Mouse (Mus musculus): ENCODE data around the gene Aqp1. TPM values are rescaled to one million over a fixed set of nuclear protein-coding genes. Genes with fewer than 3 reads are reported as not detected.

Aqp1 gene
- total and polyA plus RNA-seq, 3 experiments, result not detected

DNA sequence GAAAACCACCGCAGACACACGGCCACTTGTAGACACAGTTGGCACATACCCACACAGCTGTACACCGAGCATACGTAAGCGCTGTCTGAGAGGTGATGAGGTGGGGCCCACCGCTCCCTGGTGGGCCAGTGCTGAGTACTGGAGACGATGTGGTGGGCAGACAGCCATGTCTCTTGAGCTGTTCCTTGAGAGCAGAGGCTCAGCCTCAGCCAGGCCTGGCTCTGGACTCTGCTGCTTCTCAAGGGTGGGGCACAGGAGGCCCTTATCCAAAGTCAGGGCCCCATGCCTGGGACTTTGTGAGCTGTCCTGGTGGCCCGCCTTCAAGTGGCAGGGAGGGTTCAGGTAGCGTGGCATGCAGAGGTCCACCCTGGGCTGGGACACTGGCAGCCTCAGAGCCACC is 6.1 kb downstream of the Aqp1 start:
- no peak for TF ChIP-seq TCF12 (IDR thresholded peaks at IDR 0.05; ENCODE audit: low read depth, low read length)
- TF ChIP-seq MYC (IDR thresholded peaks at IDR 0.05; ENCODE audit: low read depth, low read length), result no peak
- TF ChIP-seq E2F4 (IDR thresholded peaks at IDR 0.05; ENCODE audit: insufficient replicate concordance, low read depth, low read length), result no peak
- no peak for TF ChIP-seq MAZ (IDR thresholded peaks at IDR 0.05; ENCODE audit: low read depth, low read length)
- no peak for TF ChIP-seq EP300 (IDR thresholded peaks at IDR 0.05; ENCODE audit: low read length)
- TF ChIP-seq ELF1 (IDR thresholded peaks at IDR 0.05; ENCODE audit: low read depth, low read length), result no peak
- TF ChIP-seq POLR2A (IDR thresholded peaks at IDR 0.05; ENCODE audit: low read depth, low read length), result no peak
- TF ChIP-seq BHLHE40 (IDR thresholded peaks at IDR 0.05; ENCODE audit: low read depth, low read length), result no peak
- no peak overlapping the region for H3K9ac ChIP-seq (ENCODE audit: insufficient read depth, low read depth)
- in situ Hi-C loops (cut with MboI; ENCODE audit: low pct_ligation_motif_present, low pct_unique_long_range_greater_than_20kb, low sequenced_read_pairs), result no loop called here
- DNase-seq (ENCODE audit: extremely low read depth), result no peak
- no peaks in the 10 kb centered on the region for H3K9me3 ChIP-seq (replicated peaks; ENCODE audit: low read length)
- no peak overlapping the region for H3K4me3 ChIP-seq (replicated peaks in 1 of 3; ENCODE audit: low read depth in 2 of 3, low read length in 2 of 3, poor library complexity in 1 of 3)
- H3K27ac ChIP-seq (ENCODE audit: insufficient read depth, low read depth), result no peak overlapping the region
- H3K27me3 ChIP-seq (replicated peaks), result peaks cover 97% of the 10 kb centered on the region
- H3K4me2 ChIP-seq (ENCODE audit: insufficient read depth, low read depth, poor library complexity, severe bottlenecking), result no peak overlapping the region
- no peaks in the 10 kb centered on the region for H3K79me2 ChIP-seq (replicated peaks; ENCODE audit: control insufficient read depth, extremely low read depth, insufficient read depth, poor library complexity, severe bottlenecking)
- dilution Hi-C loops (cut with MboI; ENCODE audit: extremely low pct_ligation_motif_present, extremely low pct_unique_long_range_greater_than_20kb, low sequenced_read_pairs), result no loop called here
- no peaks in the 10 kb centered on the region for H3K4me1 ChIP-seq (ENCODE audit: control insufficient read depth in 1 of 2, insufficient read depth in 2 of 2)
- no peaks in the 10 kb centered on the region for H3K36me3 ChIP-seq (replicated peaks in 1 of 2; ENCODE audit: control insufficient read depth in 1 of 2, insufficient read depth in 1 of 2, low read length in 1 of 2)

DNA sequence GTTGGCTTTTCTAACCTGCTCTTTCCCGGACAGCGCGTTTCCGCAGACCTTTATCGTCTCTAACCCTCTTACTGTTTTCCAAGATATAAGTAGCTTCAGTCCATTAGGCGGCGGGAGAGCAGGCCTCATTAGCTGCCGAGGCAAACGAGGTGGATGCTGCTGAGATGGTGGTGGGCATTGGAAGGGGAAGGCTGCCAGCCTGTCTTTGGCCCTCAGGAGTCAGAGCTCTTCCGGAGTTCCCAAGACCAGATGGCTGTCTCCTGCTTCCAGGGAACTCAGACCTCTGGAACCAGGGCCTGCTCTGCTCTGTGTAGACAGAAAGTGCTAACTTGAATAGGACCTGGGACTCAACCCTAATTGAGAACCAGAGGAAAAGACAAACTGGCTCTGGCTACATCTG is 7.2 kb downstream of the Aqp1 start:
- Histone ChIP-seq H3K79me2 (replicated peaks; ENCODE audit: control insufficient read depth, extremely low read depth, insufficient read depth, poor library complexity, severe bottlenecking) (no peaks in the 10 kb centered on the region), H3K4me2 (ENCODE audit: insufficient read depth, low read depth, poor library complexity, severe bottlenecking) (no peak overlapping the region), H3K4me1 (ENCODE audit: control insufficient read depth in 1 of 2, insufficient read depth in 2 of 2) (no peaks in the 10 kb centered on the region), H3K4me3 (replicated peaks in 1 of 3; ENCODE audit: low read depth in 2 of 3, low read length in 2 of 3, poor library complexity in 1 of 3) (no peak overlapping the region), H3K27me3 (replicated peaks) (peaks cover 97% of the 10 kb centered on the region), H3K9ac (ENCODE audit: insufficient read depth, low read depth) (no peak overlapping the region), H3K27ac (ENCODE audit: insufficient read depth, low read depth) (no peak overlapping the region), H3K36me3 (replicated peaks in 1 of 2; ENCODE audit: control insufficient read depth in 1 of 2, insufficient read depth in 1 of 2, low read length in 1 of 2) (no peaks in the 10 kb centered on the region), H3K9me3 (replicated peaks; ENCODE audit: low read length) (no peaks in the 10 kb centered on the region)
- in situ Hi-C loops (cut with MboI; ENCODE audit: low pct_ligation_motif_present, low pct_unique_long_range_greater_than_20kb, low sequenced_read_pairs), result no loop called here
- no peak for DNase-seq (ENCODE audit: extremely low read depth)
- dilution Hi-C loops (cut with MboI; ENCODE audit: extremely low pct_ligation_motif_present, extremely low pct_unique_long_range_greater_than_20kb, low sequenced_read_pairs), result no loop called here
- TF ChIP-seq CHD2 (IDR thresholded peaks at IDR 0.05; ENCODE audit: low read length) (no peak), ETS1 (conservative IDR thresholded peaks at IDR 0.05; ENCODE audit: low read depth, low read length) (no peak), MEF2A (IDR thresholded peaks at IDR 0.05; ENCODE audit: borderline replicate concordance, low read depth, low read length) (no peak), MXI1 (IDR thresholded peaks at IDR 0.05; ENCODE audit: low read depth, low read length) (no peak), BHLHE40 (IDR thresholded peaks at IDR 0.05; ENCODE audit: low read depth, low read length) (no peak), MAFK (IDR thresholded peaks at IDR 0.05; ENCODE audit: insufficient replicate concordance, low read length) (no peak), SMC3 (IDR thresholded peaks at IDR 0.05; ENCODE audit: low read depth, low read length) (no peak), SIN3A (IDR thresholded peaks at IDR 0.05; ENCODE audit: low read length) (no peak), MYC (IDR thresholded peaks at IDR 0.05; ENCODE audit: low read depth, low read length) (no peak), JUN (IDR thresholded peaks at IDR 0.05; ENCODE audit: insufficient read depth, low read depth, low read length) (no peak), TCF12 (IDR thresholded peaks at IDR 0.05; ENCODE audit: low read depth, low read length) (no peak), UBTF (IDR thresholded peaks at IDR 0.05; ENCODE audit: low read depth, low read length) (no peak), ELF1 (IDR thresholded peaks at IDR 0.05; ENCODE audit: low read depth, low read length) (no peak)

Measured in CH12.LX (cell line).